Mouse (Mus musculus): ENCODE results near the gene Adh6b.
"Not testable (repeated sequence)": the region's sequence is repeated elsewhere in the genome, so short reads cannot be mapped to it uniquely, and the experiment has no call there.

The Adh6b gene

DNA sequence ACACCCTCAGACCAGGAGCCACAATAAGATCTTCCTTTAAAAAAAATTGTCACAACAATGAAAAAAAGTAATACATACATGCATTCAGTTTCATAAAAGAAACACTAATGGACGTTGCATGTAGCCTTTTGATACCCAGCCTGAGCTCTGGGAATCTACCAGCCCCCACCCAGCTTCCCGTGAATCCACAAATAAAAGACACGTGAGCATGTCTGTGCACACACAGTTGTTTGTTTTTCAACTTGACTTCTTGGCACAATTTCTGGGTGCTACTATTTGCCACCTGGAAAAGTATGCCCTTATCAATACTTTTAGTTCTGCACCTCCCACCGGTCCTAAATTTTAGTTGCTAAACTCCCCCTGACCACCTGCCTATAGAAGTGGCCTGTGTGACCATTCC, 19.1 kb downstream of the Adh6b start:
- DNase-seq (ENCODE audit: low spot score): no peak

DNA sequence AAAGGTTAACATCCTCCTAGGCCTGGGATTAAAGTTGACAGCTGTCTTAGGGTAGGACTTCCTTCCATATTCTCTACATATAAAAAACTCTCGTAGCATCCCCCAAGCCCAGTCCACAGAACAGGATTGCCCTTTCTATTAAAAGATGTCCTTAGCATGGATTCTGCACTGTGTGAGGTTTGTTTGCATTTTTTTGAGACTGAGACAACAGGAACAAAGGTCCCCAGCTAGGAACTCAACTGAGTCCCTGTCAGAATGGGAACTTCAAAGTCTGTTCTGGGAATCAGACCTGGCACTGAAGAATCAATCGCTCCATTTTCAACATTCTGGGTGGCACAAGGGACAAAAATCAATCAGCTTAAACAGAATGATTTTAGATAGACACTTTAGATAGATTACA, 21.3 kb downstream of the Adh6b start:
- DNase-seq (ENCODE audit: low spot score): no peak

DNA sequence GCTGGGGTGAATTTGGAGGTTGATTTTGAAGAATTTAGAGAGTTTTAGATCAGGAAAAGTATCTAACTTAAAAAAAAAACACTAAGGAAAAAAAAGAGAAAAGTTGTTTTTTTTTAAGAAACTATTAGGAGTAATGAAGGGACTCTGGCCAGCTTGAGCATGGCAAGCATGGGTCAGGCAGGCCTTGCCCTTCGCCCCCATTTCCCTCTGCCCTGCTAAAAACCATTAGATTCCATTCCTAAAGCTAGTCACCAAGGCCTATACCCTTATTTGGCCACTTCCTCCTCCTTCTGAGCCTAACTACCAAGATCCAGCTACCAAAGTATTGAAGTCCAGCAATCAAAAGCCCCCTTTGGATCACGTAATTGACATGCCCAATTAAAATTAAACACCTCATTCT, 24.6 kb downstream of the Adh6b start:
- no peak for DNase-seq (ENCODE audit: low spot score)

DNA sequence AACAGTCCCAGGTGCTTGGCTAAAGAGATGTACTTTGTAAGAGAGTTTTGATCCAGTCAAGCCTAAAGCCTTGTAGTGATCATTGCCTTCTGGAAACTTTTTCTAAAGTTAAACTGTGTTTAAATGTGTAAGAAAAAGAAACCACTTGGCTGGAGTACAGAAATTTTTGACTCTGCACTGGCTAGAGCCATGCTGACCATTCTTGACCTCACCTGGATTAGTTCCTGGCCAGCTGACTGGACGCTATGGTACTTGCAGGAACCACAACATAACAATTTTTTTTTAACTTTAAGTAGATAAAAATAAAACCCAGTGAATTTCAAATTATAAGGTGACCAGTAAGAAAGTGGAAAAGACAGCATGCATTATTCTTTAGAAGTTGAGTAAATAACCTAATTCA, 28.0 kb downstream of the Adh6b start:
- no peak for DNase-seq (ENCODE audit: low spot score)

DNA sequence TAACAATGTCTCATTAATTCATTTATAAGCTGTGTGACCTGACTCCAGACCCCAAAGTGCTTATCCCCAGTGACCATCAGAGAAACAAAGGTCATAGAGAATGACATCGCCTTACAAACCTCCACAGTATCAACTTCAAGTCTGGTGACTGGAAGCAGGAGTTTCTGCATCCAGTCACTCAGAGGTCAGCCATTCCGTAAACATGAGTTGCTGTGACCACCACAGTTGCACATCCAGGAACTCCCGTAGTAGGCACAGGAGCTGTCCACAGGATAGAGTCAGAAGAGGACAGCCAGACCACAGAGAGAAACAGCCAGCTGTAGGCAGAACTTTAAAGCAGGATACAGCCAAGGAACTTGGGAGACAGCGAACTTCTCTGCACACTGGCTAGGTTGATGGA, 28.7 kb downstream of the Adh6b start:
- DNase-seq (ENCODE audit: low spot score): not testable (repeated sequence)

DNA sequence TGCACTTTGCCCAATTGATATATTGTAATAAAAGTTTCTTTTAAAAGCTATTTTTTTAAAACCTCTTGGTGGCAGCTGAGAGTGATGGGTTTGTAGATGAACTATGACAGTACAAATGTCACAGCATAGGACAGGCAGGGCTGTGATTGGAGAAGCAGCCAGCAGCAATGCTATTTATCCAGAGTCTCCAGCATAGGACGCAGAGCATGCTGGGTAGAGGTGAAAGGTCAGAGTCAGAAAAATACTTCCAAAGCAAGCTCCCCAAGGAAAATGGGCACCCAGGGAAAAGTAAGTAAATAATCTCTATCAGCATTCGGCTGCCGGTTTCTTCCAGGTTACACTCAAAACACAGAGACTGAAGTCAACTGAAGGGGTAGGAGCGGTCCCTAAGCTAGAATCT, 32.3 kb downstream of the Adh6b start:
- DNase-seq (ENCODE audit: low spot score): no peak

DNA sequence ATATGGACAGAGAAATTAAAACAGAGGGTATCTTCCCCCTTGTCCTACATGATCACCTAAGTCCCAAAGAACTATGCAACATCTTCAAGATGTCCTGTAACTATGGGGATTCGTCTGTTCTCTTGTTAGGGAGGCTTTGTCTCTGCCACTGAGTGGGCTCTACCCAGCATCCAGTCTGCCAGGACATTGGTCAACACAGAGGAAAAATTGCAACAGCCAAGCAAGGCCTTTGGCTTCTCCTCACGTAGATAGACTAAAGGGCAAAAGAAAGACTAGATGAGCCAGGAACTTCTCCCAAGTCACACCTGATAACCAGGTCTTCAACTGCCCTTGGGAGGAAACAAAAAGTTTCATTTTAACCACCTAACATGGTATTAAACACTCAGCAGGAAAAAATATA, 33.6 kb downstream of the Adh6b start:
- no peak for DNase-seq (ENCODE audit: low spot score)

DNA sequence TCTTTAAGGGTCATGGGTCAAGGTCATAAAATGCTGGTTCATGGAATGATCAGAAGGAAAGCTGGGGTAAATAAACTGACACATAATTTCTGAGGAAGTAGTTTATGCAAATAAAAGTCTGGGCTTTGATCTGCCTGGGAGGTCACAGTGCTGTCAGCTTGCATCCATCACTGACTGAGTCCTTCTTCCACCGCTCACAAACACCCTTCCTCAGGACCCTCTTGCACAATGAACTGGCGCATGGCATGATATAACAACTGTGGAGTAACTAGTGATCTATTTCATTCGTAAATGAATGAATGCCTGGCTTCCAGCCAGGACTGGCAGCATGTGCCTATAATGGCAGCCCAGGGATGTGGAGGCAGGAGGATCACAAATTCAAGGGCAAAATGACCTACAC, 39.6 kb downstream of the Adh6b start:
- no peak for DNase-seq (ENCODE audit: low spot score)

DNA sequence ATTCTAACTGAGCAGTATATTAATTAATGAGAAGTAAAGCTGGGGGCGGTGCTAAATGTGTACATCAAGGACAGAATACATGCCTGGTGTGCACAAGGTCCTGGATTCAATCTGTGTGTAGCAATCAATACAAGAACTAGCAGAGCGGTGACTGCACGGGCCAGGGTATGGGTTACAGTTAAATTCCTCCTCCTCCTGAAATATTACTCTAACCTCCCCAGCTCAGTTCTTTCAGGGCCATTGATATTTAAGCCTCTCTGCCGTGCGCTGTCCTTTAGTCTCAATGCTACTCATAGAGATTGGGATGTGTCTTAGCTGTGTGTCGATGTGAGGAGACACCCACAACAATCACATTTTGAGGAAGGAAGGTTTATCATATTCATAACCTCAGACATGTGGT, 45.6 kb downstream of the Adh6b start:
- no peak for DNase-seq (ENCODE audit: low spot score)

DNA sequence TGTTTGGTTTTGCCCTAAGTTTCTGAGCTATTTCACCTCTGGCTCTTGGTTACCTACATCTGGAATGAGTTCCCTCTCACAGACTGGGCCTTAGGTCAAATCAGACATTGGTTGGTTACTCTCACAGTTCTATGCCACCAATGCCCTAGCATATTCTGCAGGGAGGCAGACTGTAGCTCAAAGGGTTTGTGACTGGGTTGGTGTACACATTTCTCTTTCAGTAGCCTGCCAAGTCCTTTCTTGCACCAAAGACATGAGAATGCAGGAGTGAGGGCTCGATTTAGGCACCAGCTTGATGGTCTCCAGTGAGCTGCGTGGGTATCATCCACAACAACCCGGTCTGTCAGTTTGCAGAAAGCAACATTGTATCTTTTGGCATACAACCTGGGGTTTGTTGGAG, 63.3 kb downstream of the Adh6b start:
- DNase-seq (ENCODE audit: low spot score): no peak

DNA sequence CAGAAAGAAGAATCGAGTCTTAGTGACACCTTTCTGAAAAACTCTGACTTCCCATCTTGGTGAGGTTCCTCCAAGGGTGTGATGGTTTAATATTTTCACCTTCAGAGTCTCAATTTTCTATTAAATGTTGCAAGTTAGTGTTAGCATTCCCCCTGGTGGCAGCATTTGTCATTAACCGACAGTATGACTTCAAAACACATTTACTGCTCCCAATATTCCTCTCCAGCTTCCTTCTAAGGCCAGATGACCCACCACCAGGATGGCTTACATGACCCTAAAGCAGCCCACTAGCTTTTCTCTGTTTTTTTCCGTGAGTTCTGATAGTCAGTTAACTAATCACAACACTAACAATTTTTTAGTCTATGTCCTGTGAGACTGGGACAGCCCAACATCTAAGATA, 63.8 kb downstream of the Adh6b start:
- no peak for DNase-seq (ENCODE audit: low spot score)

DNA sequence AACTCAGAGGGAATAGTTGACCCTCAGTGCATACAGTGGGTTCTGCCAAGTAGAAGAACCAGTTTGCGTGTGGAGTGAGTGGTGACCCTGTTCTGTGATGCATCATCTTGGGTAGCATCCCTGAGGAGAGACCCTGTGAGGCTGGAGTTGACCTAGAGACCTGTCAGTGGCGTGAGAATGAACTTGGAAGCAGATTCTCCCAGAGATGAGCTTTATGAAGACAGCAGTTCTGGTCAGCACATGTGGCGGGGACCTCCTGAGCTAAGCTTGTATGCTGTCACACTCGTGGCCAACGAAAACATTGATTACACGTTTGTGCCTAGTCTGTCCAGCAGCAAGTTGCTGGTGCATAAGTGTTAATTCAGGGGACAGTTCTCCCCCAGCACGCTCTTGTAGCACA, 64.3 kb downstream of the Adh6b start:
- DNase-seq (ENCODE audit: low spot score): no peak

DNA sequence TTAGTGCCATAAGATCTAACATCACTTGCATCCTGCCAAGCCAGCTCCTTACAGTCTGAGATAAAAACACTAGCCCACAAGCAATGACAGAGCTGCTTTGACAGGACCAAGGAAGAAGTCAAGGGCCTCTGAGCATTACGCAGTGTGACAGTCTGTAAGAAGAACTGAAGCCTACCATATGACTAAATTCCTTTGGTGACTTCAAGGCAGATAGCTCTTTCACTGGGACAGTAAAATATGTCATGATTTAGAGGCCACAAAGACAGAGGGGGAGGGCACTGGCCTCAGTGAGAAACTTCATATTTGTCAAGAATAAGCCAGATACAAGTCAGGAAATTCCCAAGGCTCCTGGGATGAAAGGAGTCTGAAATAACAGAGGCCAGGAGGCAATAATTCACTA, 66.3 kb downstream of the Adh6b start:
- no peak for DNase-seq (ENCODE audit: low spot score)

Measured in c-Kit-positive CD71-positive TER-119-positive erythroid progenitor cells, embryonic 14.5 days (primary cell).